Mouse (Mus musculus) lung, postnatal 0 days (tissue): Measurements from ENCODE around the gene Ptgis.
A peak's percentile ranks its signal among the peaks of the same experiment; 100 is the strongest.

Experiments
- CTCF ChIP-seq: IDR thresholded peaks from 2 replicates; pipeline ENCODE4 v1.5.1; 2016; ENCODE audit warnings: antibody characterized with exemption, mild to moderate bottlenecking
- EP300 ChIP-seq: IDR thresholded peaks from 2 replicates; pipeline ENCODE4 v1.6.1; 2016; ENCODE audit warnings: antibody characterized with exemption, mild to moderate bottlenecking, control low read depth

- TF ChIP-seq CTCF = no peak
- TF ChIP-seq EP300 = peak; percentile 68
Measured at GRCm38 (mm10) chr2:167249591-167249990, 9.2 kb upstream of the Ptgis start.
